Mouse (Mus musculus) midbrain, embryonic 11.5 days (tissue): ENCODE data around the gene Acmsd. TPM values are rescaled to one million over a fixed set of nuclear protein-coding genes. Genes with fewer than 3 reads are reported as not detected.

Experiments
- ATAC-seq: fragments of 200-750 bp; cut with Nextera tagmentation; 2 replicates; pipeline ENCODE4 v1.8.0; 2017; ENCODE audit warnings: moderate TSS enrichment, moderate library complexity; ENCODE audit not compliant: low FRiP score
- DNase-seq: peaks from one replicate; pipeline ENCODE4 v3.0.0; 2015; ENCODE audit warnings: low spot score; ENCODE audit errors: missing footprints
- H3K27ac ChIP-seq: fragments of 300-500 bp; sonication (generic); 2 replicates; pipeline ENCODE4 v1.5.1; 2014; ENCODE audit warnings: low read depth, low read length
- H3K27me3 ChIP-seq: fragments of 300-500 bp; sonication (generic); 2 replicates; pipeline ENCODE4 v1.6.1; 2014; ENCODE audit warnings: mild to moderate bottlenecking, low read length, moderate library complexity, mixed read lengths; ENCODE audit not compliant: control insufficient read depth, insufficient read depth
- H3K36me3 ChIP-seq: fragments of 300-500 bp; sonication (generic); 2 replicates; pipeline ENCODE4 v1.6.1; 2014; ENCODE audit warnings: mild to moderate bottlenecking, low read length, moderate library complexity, mixed read lengths; ENCODE audit not compliant: control insufficient read depth, insufficient read depth
- H3K4me1 ChIP-seq: fragments of 300-500 bp; sonication (generic); 2 replicates; pipeline ENCODE4 v1.6.1; 2014; ENCODE audit warnings: low read length; ENCODE audit not compliant: control insufficient read depth, insufficient read depth
- H3K4me2 ChIP-seq: fragments of 300-500 bp; sonication (generic); 2 replicates; pipeline ENCODE4 v1.6.1; 2014; ENCODE audit warnings: mild to moderate bottlenecking, moderate library complexity
- H3K4me3 ChIP-seq: fragments of 300-500 bp; sonication (generic); 2 replicates; pipeline ENCODE4 v1.5.1; 2014; ENCODE audit warnings: low read depth, low read length
- H3K9ac ChIP-seq: fragments of 300-500 bp; sonication (generic); 2 replicates; pipeline ENCODE4 v1.6.1; 2014; ENCODE audit warnings: low read length
- H3K9me3 ChIP-seq: fragments of 300-500 bp; sonication (generic); 2 replicates; pipeline ENCODE4 v1.6.1; 2016; ENCODE audit warnings: low read length; ENCODE audit not compliant: control insufficient read depth
- WGBS: fragments of 180-500 bp; shearing (Covaris S2); extraction: QIAGEN DNeasy Blood & Tissue Kit; methylation state at CpG from one replicate; pipeline ENCODE4 v1.1.7; 2014; 5-methylcytosine and 5-hydroxymethylcytosine counted together
- polyA plus RNA-seq: library from polyadenylated mRNA; unstranded; fragments of >200 nt; fragmentation: Nextera tagmentation; extraction: Ambion mirVana; gene quantifications from 2 replicates; pipeline ENCODE4 v1.2.1, GENCODE M21; 2014

The Acmsd gene
- polyA plus RNA-seq, 1 experiment from 2014 or later: 0.12 TPM

DNA sequence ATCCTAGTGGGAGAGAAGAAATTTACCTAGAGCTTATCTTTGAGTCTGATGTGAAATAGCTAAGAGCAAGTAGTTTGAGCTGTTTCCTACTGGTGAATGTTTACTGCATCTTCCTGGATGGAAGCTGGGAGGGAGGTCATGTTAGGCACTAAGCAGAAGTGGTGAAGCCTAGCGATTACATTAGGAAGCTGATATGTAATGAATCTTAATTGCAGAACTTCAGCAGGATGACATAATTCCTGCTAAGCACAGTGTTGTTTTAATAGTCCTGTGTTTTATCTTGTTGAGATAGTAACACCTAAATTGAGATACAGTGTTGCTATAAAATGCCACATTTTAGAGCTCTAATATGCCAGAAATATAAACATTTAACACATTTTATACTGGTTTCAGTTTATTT is 56.7 kb downstream of the Acmsd start:
- H3K36me3 ChIP-seq: no peaks in the 10 kb centered on the region
- WGBS: 93% methylated on average over 1 of the region's 1 CpGs

DNA sequence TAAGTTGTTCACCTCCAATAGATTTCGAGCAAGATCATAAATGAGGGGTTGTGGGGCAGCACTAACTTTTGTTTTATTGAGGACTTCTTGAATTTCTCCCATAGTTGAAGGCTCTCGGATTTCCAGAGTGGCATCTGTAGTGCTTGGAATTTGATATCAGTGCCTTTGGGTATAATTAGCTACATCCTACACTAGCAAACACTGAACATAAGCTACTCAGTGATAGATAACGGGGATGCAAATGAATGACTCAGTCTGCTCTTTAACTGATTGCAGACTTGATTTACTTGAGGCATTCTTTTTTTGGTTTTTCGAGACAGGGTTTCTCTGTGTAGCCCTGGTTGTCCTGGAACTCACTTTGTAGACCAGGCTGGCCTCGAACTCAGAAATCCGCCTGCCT is 59.7 kb downstream of the Acmsd start:
- Histone ChIP-seq H3K9me3 (no peaks in the 10 kb centered on the region), H3K4me3 (no peak overlapping the region), H3K4me1 (no peaks in the 10 kb centered on the region), H3K9ac (no peak overlapping the region), H3K27ac (no peak overlapping the region), H3K27me3 (no peaks in the 10 kb centered on the region), H3K36me3 (no peaks in the 10 kb centered on the region), H3K4me2 (no peak overlapping the region)
- 95% methylated on average over 6 of the region's 6 CpGs for WGBS
- ATAC-seq: no peak
- peak; percentile 17 for DNase-seq

More for the DNA sequence above, 56.7 kb downstream of the Acmsd start:
- Histone ChIP-seq H3K4me3 (no peak overlapping the region), H3K27me3 (no peaks in the 10 kb centered on the region), H3K4me1 (no peaks in the 10 kb centered on the region), H3K27ac (no peak overlapping the region), H3K4me2 (no peak overlapping the region), H3K9ac (no peak overlapping the region), H3K9me3 (no peaks in the 10 kb centered on the region)
- peak; percentile 23 for DNase-seq
- ATAC-seq: no peak

DNA sequence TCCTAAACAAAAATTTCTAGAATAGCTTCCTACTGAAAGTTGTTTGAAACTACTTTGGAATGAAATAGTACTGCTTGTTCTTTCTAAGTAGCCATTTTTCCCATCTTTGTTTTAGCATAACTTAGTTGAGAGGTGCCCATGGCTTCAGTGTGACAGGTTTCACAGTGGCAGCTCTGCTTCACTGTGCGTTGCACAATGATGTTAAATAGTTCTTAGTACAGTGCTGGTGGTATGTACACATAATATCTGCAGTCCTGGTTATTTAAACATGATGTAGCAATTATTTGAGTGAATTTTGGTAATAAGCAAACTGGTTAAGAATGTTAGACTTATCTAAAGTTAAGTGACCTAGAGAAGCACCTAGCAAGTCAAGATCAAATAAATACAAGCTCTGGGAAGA is 64.2 kb downstream of the Acmsd start:
- Histone ChIP-seq H3K27me3 (no peaks in the 10 kb centered on the region), H3K4me2 (no peak overlapping the region), H3K4me3 (no peak overlapping the region), H3K9me3 (no peaks in the 10 kb centered on the region), H3K4me1 (no peaks in the 10 kb centered on the region), H3K36me3 (no peaks in the 10 kb centered on the region), H3K9ac (no peak overlapping the region), H3K27ac (no peak overlapping the region)
- no peak for DNase-seq
- 100% methylated on average over 1 of the region's 1 CpGs for WGBS
- no peak for ATAC-seq

DNA sequence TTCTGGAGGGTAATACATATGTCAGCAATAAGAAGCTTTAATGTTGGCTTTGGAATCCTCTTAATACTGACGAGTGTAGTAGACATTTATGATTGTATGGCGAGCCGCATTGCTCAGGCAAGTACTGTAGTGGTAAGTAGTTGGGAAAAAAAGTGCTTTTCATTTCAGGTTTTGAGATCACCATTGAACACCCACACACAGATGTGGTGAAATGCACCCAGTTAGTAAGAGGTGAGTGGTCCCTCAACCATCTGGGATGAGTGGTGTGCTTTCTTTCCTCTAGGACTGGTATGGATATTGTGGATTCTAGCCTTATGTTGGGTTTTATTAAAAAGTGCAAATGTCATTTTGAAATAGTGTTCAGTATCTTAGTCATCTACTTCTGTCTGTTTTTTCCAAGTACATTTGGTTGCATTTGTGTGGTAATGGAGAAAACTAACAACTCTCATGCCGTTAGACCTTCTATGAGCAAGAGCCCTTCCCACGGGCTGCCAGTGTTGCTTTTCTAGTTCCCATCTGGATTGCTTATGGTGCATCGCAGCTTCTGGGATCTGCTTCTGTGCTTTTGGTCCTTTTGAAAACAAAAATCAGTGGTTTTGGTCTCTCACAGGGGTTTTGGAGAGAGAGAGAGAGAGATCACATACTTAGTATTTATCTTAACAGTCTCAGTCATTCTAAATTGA is 66.0 kb downstream of the Acmsd start:
- H3K9ac ChIP-seq: no peak overlapping the region
- 93% methylated on average over 6 of the region's 6 CpGs for WGBS

DNA sequence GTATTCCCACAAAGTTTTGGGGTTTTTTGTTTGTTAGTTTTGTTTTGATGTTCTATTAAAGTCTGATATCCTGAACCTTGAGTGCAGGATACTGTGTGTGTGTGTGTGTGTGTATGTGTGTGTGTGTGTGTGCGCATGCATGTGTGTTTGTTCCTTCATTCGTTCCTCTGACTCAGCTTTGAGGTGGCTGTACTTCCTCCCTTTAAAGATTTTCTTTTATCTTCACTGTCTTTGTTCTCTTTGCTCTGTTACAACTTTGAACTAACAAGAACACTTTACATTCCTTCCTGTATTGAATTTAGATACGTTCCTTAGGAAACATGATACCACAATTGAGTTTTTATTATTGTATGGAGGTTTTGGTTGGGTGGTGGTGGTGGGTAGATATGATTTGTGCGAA is 67.1 kb downstream of the Acmsd start:
- H3K27ac ChIP-seq: no peak overlapping the region
- no peak overlapping the region for H3K4me3 ChIP-seq
- no peaks in the 10 kb centered on the region for H3K9me3 ChIP-seq
- H3K27me3 ChIP-seq: no peaks in the 10 kb centered on the region
- ATAC-seq (no peak), DNase-seq (no peak)
- H3K4me2 ChIP-seq: no peak overlapping the region
- H3K4me1 ChIP-seq: no peaks in the 10 kb centered on the region
- H3K36me3 ChIP-seq: no peaks in the 10 kb centered on the region; the same call in 1 of the 2 replicates
- H3K9ac ChIP-seq: no peak overlapping the region
- WGBS: 83% methylated on average over 4 of the region's 4 CpGs

More for the DNA sequence above, 66.0 kb downstream of the Acmsd start:
- Histone ChIP-seq H3K27ac (no peak overlapping the region), H3K4me1 (no peaks in the 10 kb centered on the region), H3K36me3 (no peaks in the 10 kb centered on the region; the same call in 1 of the 2 replicates), H3K9me3 (no peaks in the 10 kb centered on the region), H3K4me3 (no peak overlapping the region), H3K27me3 (no peaks in the 10 kb centered on the region), H3K4me2 (no peak overlapping the region)
- no peak for DNase-seq
- no peak for ATAC-seq

DNA sequence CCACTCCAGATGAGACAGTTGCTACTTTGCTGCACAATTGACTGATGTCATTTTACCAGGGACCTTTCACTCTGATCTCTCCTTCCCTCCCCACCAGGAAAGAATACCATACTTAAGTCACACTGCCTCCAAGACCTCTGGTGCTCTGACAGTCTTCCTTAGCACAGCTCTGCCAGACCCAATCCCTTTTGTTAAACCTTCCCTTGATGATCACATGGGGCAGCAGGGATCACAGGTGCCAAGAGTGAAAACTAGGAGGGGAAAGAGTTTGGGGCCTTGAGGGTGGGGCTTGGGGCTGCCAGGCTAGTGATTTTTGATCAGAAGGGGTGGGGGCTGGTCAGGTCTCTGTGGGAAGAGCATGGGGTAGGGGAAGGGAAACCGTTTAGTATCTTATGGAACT is 67.5 kb downstream of the Acmsd start:
- Histone ChIP-seq H3K9me3 (no peaks in the 10 kb centered on the region), H3K4me2 (no peak overlapping the region), H3K27ac (no peak overlapping the region), H3K4me3 (no peak overlapping the region), H3K9ac (no peak overlapping the region), H3K27me3 (no peaks in the 10 kb centered on the region), H3K4me1 (no peaks in the 10 kb centered on the region), H3K36me3 (no peaks in the 10 kb centered on the region; the same call in 1 of the 2 replicates)
- DNase-seq: no peak
- no peak for ATAC-seq
- WGBS: 94% methylated on average over 1 of the region's 1 CpGs

DNA sequence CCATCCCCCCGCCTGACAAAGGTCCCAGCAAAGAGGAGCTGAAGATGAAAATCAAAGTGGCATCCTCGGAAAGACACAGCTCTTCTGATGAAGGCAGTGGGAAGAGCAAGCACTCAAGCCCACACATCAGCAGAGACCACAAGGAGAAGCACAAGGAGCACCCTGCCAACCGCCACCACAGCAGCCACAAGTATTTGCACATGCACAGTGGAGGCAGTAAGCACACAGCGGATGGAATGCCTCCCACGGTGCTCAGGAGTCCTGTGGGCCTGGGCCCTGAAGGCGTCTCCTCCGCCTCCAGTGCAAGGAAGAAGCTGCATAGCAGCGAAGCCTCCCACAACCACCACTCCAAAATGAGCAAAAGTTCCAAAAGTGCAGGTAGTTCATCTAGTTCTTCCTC is 73.7 kb downstream of the Acmsd start:
- WGBS: 87% methylated on average over 8 of the region's 8 CpGs
- H3K9me3 ChIP-seq: no peaks in the 10 kb centered on the region
- no peaks in the 10 kb centered on the region for H3K4me1 ChIP-seq
- H3K4me3 ChIP-seq: no peak overlapping the region
- no peak overlapping the region for H3K4me2 ChIP-seq
- no peak for DNase-seq
- no peaks in the 10 kb centered on the region for H3K27me3 ChIP-seq
- H3K36me3 ChIP-seq: peaks cover 12% of the 10 kb centered on the region
- H3K27ac ChIP-seq: no peak overlapping the region
- ATAC-seq: no peak
- H3K9ac ChIP-seq: no peak overlapping the region

DNA sequence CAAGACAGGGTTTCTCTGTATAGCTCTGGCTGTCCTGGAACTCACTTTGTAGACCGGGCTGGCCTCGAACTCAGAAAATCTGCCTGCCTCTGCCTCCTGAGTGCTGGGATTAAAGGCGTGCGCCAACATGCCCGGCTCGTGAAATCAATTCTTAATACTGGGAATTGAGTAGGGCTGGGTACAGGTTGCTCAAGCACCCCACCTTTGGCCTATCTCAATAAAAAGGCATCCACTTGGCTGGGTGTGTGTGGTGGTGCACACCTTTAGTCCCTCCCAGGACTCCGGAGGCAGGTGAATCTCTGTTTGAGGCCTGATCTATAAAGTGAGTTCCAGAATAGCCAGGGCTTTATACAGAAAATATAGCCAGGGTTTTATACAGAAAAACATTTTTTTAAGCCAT is 79.5 kb downstream of the Acmsd start:
- WGBS: 96% methylated on average over 7 of the region's 7 CpGs
- no peak overlapping the region for H3K4me3 ChIP-seq
- no peak overlapping the region for H3K27ac ChIP-seq
- no peak for DNase-seq
- no peak for ATAC-seq
- no peak overlapping the region for H3K4me2 ChIP-seq
- H3K36me3 ChIP-seq: no peaks in the 10 kb centered on the region
- no peaks in the 10 kb centered on the region for H3K4me1 ChIP-seq
- no peaks in the 10 kb centered on the region for H3K9me3 ChIP-seq
- H3K27me3 ChIP-seq: no peaks in the 10 kb centered on the region
- no peak overlapping the region for H3K9ac ChIP-seq

DNA sequence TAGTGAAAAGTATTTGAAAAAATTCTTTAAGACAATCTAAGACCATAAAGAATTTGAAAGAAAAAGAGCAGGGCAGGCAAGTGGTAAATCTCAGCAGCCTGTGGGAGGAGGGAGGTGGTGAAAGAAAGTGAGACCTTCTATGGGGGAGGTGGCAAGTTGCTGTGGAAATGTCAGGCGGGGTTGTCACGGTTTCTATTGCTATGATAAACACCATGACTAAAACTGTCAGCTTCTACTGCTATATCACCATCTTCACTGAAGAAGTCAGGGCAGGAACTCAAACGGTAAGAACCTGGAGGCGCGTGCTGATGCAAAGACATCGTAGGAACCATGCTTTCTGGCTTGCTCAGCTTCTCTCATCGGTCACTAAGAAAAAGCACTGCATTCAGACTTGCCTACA is 83.7 kb downstream of the Acmsd start:
- ATAC-seq: no peak
- H3K9ac ChIP-seq: no peak overlapping the region
- WGBS: 56% methylated on average over 7 of the region's 7 CpGs

More for the DNA sequence above, 83.7 kb downstream of the Acmsd start:
- no peaks in the 10 kb centered on the region for H3K4me1 ChIP-seq
- DNase-seq: peak; percentile 86
- H3K4me3 ChIP-seq: no peak overlapping the region
- H3K27ac ChIP-seq: no peak overlapping the region
- H3K4me2 ChIP-seq: no peak overlapping the region
- no peaks in the 10 kb centered on the region for H3K9me3 ChIP-seq
- no peaks in the 10 kb centered on the region for H3K27me3 ChIP-seq
- no peaks in the 10 kb centered on the region for H3K36me3 ChIP-seq
